Mouse (Mus musculus): Measurements from ENCODE around the gene Prkcb. TPM values are rescaled to one million over a fixed set of nuclear protein-coding genes. Genes with fewer than 3 reads are reported as not detected.

Prkcb gene
- polyA plus RNA-seq, 1 experiment from 2014 or later: 29.4 TPM

GRCm38 (mm10) chr7:122566011-122566410 lies 277.5 kb downstream of the Prkcb start:
- no peak overlapping the region for H3K27ac ChIP-seq (ENCODE audit: low read depth, low read length)
- H3K4me3 ChIP-seq (ENCODE audit: low read depth, low read length): no peak overlapping the region
- H3K27me3 ChIP-seq (replicated peaks; ENCODE audit: control insufficient read depth, insufficient read depth, low read length): no peaks in the 10 kb centered on the region
- ATAC-seq (no peak), DNase-seq (ENCODE audit: low spot score) (no peak)
- no peak overlapping the region for H3K9ac ChIP-seq (ENCODE audit: low read length)
- H3K4me2 ChIP-seq (ENCODE audit: low read length): no peak overlapping the region
- H3K9me3 ChIP-seq (replicated peaks; ENCODE audit: control insufficient read depth, low read length): no peaks in the 10 kb centered on the region
- no peaks in the 10 kb centered on the region for H3K36me3 ChIP-seq (ENCODE audit: control insufficient read depth, insufficient read depth, low read length)
- 76% methylated on average over 7 of the region's 7 CpGs for WGBS
- no peaks in the 10 kb centered on the region for H3K4me1 ChIP-seq (ENCODE audit: control insufficient read depth, insufficient read depth, low read length)

- no peaks in the 10 kb centered on the region for H3K27me3 ChIP-seq (replicated peaks; ENCODE audit: control insufficient read depth, insufficient read depth, low read length)
- H3K9ac ChIP-seq (ENCODE audit: low read length): no peak overlapping the region
- no peak overlapping the region for H3K4me3 ChIP-seq (ENCODE audit: low read depth, low read length)
- DNase-seq (ENCODE audit: low spot score) (no peak), ATAC-seq (no peak)
- H3K27ac ChIP-seq (ENCODE audit: low read depth, low read length): no peak overlapping the region
- 85% methylated on average over 7 of the region's 7 CpGs for WGBS
- H3K9me3 ChIP-seq (replicated peaks; ENCODE audit: control insufficient read depth, low read length): no peaks in the 10 kb centered on the region
- no peaks in the 10 kb centered on the region for H3K36me3 ChIP-seq (ENCODE audit: control insufficient read depth, insufficient read depth, low read length)
- H3K4me1 ChIP-seq (ENCODE audit: control insufficient read depth, insufficient read depth, low read length): no peaks in the 10 kb centered on the region
- no peak overlapping the region for H3K4me2 ChIP-seq (ENCODE audit: low read length)
Observed at GRCm38 (mm10) chr7:122568787-122569186, 280.2 kb downstream of the Prkcb start.

GRCm38 (mm10) chr7:122570407-122570806 lies 281.9 kb downstream of the Prkcb start:
- no peak overlapping the region for H3K27ac ChIP-seq (ENCODE audit: low read depth, low read length)
- no peak overlapping the region for H3K9ac ChIP-seq (ENCODE audit: low read length)
- WGBS: 79% methylated on average over 4 of the region's 4 CpGs
- H3K27me3 ChIP-seq (replicated peaks; ENCODE audit: control insufficient read depth, insufficient read depth, low read length): no peaks in the 10 kb centered on the region
- H3K4me3 ChIP-seq (ENCODE audit: low read depth, low read length): no peak overlapping the region
- H3K36me3 ChIP-seq (ENCODE audit: control insufficient read depth, insufficient read depth, low read length): no peaks in the 10 kb centered on the region
- H3K9me3 ChIP-seq (replicated peaks; ENCODE audit: control insufficient read depth, low read length): no peaks in the 10 kb centered on the region
- no peak for ATAC-seq
- no peak for DNase-seq (ENCODE audit: low spot score)
- H3K4me1 ChIP-seq (ENCODE audit: control insufficient read depth, insufficient read depth, low read length): no peaks in the 10 kb centered on the region
- no peak overlapping the region for H3K4me2 ChIP-seq (ENCODE audit: low read length)

DNA sequence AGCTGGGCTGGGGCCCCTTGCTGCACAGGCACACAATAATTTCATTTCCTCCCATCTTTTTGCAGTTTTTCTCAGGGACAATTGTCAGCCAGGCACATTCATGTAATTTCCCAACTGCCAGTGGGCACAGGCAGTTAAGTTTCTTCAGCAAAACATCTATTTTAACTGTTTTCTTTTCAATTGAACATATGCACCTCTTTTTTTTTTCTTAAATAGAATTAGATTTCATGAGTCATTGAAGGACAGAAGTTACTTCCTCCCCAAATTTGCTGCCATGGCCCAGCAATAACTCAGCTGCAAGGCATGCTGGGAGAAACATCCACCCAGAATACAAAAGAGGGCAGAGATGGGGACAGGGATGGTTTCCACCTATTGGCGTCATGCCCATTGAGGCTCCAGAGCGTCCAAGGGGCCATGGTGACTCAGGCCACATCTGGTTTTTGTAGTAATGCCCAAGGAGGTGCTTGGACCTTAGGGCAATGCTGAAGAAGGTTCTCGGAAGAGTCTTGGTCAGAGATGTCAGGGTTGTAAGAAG lies 284.6 kb downstream of the Prkcb start:
- no peak overlapping the region for H3K4me2 ChIP-seq (ENCODE audit: low read length)
- H3K27ac ChIP-seq (ENCODE audit: low read depth, low read length): no peak overlapping the region
- 88% methylated on average over 3 of the region's 3 CpGs for WGBS
- no peaks in the 10 kb centered on the region for H3K9me3 ChIP-seq (replicated peaks; ENCODE audit: control insufficient read depth, low read length)
- no peak overlapping the region for H3K9ac ChIP-seq (ENCODE audit: low read length)
- DNase-seq (ENCODE audit: low spot score): no peak
- no peak overlapping the region for H3K4me3 ChIP-seq (ENCODE audit: low read depth, low read length)
- no peak for ATAC-seq
- no peaks in the 10 kb centered on the region for H3K36me3 ChIP-seq (ENCODE audit: control insufficient read depth, insufficient read depth, low read length)
- H3K27me3 ChIP-seq (replicated peaks; ENCODE audit: control insufficient read depth, insufficient read depth, low read length): no peaks in the 10 kb centered on the region
- no peaks in the 10 kb centered on the region for H3K4me1 ChIP-seq (ENCODE audit: control insufficient read depth, insufficient read depth, low read length)

DNA sequence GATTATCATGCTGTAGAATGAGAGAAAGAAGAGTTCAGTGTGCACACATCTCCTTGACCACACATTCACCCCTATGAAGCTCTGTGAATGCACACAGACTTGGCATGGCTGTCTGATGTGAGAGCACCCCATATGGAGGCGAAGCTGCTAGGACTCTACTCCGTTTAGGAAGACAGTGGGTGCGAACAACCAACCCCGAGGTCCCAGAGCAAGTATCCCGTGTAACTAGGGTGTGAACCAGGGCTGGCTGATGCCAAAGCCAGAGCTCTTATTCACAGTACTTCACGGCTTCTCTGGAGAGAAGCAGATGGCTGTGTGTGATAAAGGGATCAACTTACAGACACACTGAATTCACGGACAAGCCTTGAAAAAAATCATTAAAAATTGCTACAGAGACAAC lies 285.9 kb downstream of the Prkcb start:
- 80% methylated on average over 7 of the region's 7 CpGs for WGBS
- no peaks in the 10 kb centered on the region for H3K9me3 ChIP-seq (replicated peaks; ENCODE audit: control insufficient read depth, low read length)
- H3K9ac ChIP-seq (ENCODE audit: low read length): no peak overlapping the region
- DNase-seq (ENCODE audit: low spot score) (no peak), ATAC-seq (no peak)
- H3K27me3 ChIP-seq (replicated peaks; ENCODE audit: control insufficient read depth, insufficient read depth, low read length): no peaks in the 10 kb centered on the region
- H3K4me1 ChIP-seq (ENCODE audit: control insufficient read depth, insufficient read depth, low read length): no peaks in the 10 kb centered on the region
- H3K4me2 ChIP-seq (ENCODE audit: low read length): no peak overlapping the region
- no peaks in the 10 kb centered on the region for H3K36me3 ChIP-seq (ENCODE audit: control insufficient read depth, insufficient read depth, low read length)
- no peak overlapping the region for H3K4me3 ChIP-seq (ENCODE audit: low read depth, low read length)
- H3K27ac ChIP-seq (ENCODE audit: low read depth, low read length): no peak overlapping the region

DNA sequence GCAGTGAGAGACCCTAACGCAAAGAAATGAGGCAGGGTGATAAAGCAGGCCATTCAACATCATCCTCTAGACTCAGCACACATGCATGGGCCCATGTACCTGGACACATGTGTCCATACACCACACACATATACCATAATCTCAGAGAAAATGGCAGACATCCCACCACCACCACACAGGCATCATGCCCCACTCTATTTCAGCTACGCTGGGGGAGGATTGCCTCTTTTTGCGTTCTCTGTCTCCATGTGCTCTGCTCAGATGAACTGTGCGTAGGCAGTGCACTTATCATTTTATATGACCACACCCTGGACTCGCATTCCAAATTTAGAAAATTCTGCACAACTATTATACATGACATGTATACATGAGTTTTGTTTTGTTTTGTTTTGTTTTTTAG lies 286.5 kb downstream of the Prkcb start:
- Histone ChIP-seq H3K4me3 (ENCODE audit: low read depth, low read length) (no peak overlapping the region), H3K36me3 (ENCODE audit: control insufficient read depth, insufficient read depth, low read length) (no peaks in the 10 kb centered on the region)
- WGBS: 86% methylated on average over 5 of the region's 5 CpGs

DNA sequence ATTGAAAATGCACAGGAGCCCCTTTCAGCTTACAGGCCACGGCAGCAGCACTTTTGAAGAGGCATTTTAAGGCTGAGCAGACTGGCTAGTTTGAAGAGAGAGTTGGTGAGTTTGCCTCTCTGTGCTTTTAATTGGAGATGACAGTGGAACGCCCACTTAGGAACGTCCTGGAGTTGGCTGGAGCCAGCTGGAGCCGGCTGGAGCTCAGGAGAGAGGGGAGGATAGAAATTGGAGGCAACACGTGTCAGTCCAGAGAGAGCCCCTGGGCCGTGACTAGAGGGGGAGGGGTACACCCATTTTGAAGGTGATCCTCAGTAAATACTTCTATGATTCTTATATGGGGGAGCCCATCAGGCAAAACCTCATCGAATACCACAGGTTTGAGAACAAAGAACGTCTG lies 287.0 kb downstream of the Prkcb start:
- no peak overlapping the region for H3K4me2 ChIP-seq (ENCODE audit: low read length)
- DNase-seq (ENCODE audit: low spot score) (no peak), ATAC-seq (no peak)
- 38% methylated on average over 8 of the region's 8 CpGs for WGBS
- H3K4me1 ChIP-seq (ENCODE audit: control insufficient read depth, insufficient read depth, low read length): no peaks in the 10 kb centered on the region
- no peak overlapping the region for H3K4me3 ChIP-seq (ENCODE audit: low read depth, low read length)
- no peak overlapping the region for H3K9ac ChIP-seq (ENCODE audit: low read length)
- no peak overlapping the region for H3K27ac ChIP-seq (ENCODE audit: low read depth, low read length)
- H3K9me3 ChIP-seq (replicated peaks; ENCODE audit: control insufficient read depth, low read length): no peaks in the 10 kb centered on the region
- H3K36me3 ChIP-seq (ENCODE audit: control insufficient read depth, insufficient read depth, low read length): no peaks in the 10 kb centered on the region
- no peaks in the 10 kb centered on the region for H3K27me3 ChIP-seq (replicated peaks; ENCODE audit: control insufficient read depth, insufficient read depth, low read length)

More for the DNA sequence above, 286.5 kb downstream of the Prkcb start:
- Histone ChIP-seq H3K4me2 (ENCODE audit: low read length) (no peak overlapping the region), H3K4me1 (ENCODE audit: control insufficient read depth, insufficient read depth, low read length) (no peaks in the 10 kb centered on the region), H3K9ac (ENCODE audit: low read length) (no peak overlapping the region), H3K27ac (ENCODE audit: low read depth, low read length) (no peak overlapping the region), H3K27me3 (replicated peaks; ENCODE audit: control insufficient read depth, insufficient read depth, low read length) (no peaks in the 10 kb centered on the region), H3K9me3 (replicated peaks; ENCODE audit: control insufficient read depth, low read length) (no peaks in the 10 kb centered on the region)
- DNase-seq (ENCODE audit: low spot score) (no peak), ATAC-seq (no peak)

- H3K4me1 ChIP-seq (ENCODE audit: control insufficient read depth, insufficient read depth, low read length): no peaks in the 10 kb centered on the region
- H3K4me3 ChIP-seq (ENCODE audit: low read depth, low read length): no peak overlapping the region
- H3K9me3 ChIP-seq (replicated peaks; ENCODE audit: control insufficient read depth, low read length): no peaks in the 10 kb centered on the region
- ATAC-seq: no peak
- no peak overlapping the region for H3K4me2 ChIP-seq (ENCODE audit: low read length)
- H3K9ac ChIP-seq (ENCODE audit: low read length): no peak overlapping the region
- no peaks in the 10 kb centered on the region for H3K27me3 ChIP-seq (replicated peaks; ENCODE audit: control insufficient read depth, insufficient read depth, low read length)
- WGBS: 85% methylated on average over 4 of the region's 4 CpGs
- no peak for DNase-seq (ENCODE audit: low spot score)
- no peaks in the 10 kb centered on the region for H3K36me3 ChIP-seq (ENCODE audit: control insufficient read depth, insufficient read depth, low read length)
- H3K27ac ChIP-seq (ENCODE audit: low read depth, low read length): no peak overlapping the region
Observed at GRCm38 (mm10) chr7:122577571-122577970, 289.0 kb downstream of the Prkcb start.

GRCm38 (mm10) chr7:122579461-122580157 lies 291.1 kb downstream of the Prkcb start:
- Histone ChIP-seq H3K9me3 (replicated peaks; ENCODE audit: control insufficient read depth, low read length) (no peaks in the 10 kb centered on the region), H3K36me3 (ENCODE audit: control insufficient read depth, insufficient read depth, low read length) (no peaks in the 10 kb centered on the region), H3K4me3 (ENCODE audit: low read depth, low read length) (no peak overlapping the region), H3K4me2 (ENCODE audit: low read length) (no peak overlapping the region), H3K27me3 (replicated peaks; ENCODE audit: control insufficient read depth, insufficient read depth, low read length) (no peaks in the 10 kb centered on the region), H3K9ac (ENCODE audit: low read length) (no peak overlapping the region), H3K4me1 (ENCODE audit: control insufficient read depth, insufficient read depth, low read length) (no peaks in the 10 kb centered on the region), H3K27ac (ENCODE audit: low read depth, low read length) (no peak overlapping the region)
- 82% methylated on average over 7 of the region's 7 CpGs for WGBS
- ATAC-seq (no peak), DNase-seq (ENCODE audit: low spot score) (no peak)

Data from forebrain, embryonic 14.5 days (tissue).